19 mouse cellular contexts compared by ENCODE assay signal in the genomic region with DNA sequence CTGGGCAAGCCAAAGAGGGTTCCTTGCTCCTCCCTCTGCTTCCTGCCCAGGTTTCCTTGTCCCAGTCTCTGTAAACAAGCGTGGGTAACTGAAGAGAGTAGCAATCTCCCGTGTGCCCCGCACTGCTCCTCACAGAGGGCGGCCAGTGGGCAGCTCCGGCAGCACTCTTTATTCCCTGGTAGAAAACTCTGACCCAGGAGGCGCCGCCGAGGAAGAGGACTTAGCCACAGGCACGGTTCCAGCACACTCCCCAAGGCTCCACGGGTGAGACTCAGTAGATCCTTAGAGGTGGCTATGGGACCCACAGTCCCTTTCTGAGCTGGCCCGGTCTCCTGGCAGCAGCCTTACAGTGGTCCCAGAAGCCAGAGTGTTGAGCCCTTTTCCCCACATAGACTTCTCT. TPM values are rescaled to one million over a fixed set of nuclear protein-coding genes. Genes with fewer than 3 reads are reported as not detected.
"Had no signal": no experiment of that assay in that cellular context is flagged by ENCODE, and none has a peak within 500 bp of the region (broad histone marks: within the 10 kb centered on the region; RNA-seq: fewer than 3 reads in every experiment).

No protein-coding gene starts in this region.

- DNase-seq: lung, adult 2 months; lung, postnatal 14 days; lung, postnatal 36 days; right cerebral cortex, postnatal 14 days; thymus, adult 18-20 months; thymus, postnatal 14 days; thymus, postnatal 36 days had no signal

- H3K4me1 ChIP-seq: lung, embryonic 15.5 days; megakaryocyte, embryonic 14.5 days; neural tube, embryonic 12.5 days; stomach, embryonic 15.5 days had no signal

- H3K4me2 ChIP-seq: lung, embryonic 15.5 days; midbrain, embryonic 11.5 days; midbrain, embryonic 13.5 days; midbrain, embryonic 15.5 days; neural tube, embryonic 12.5 days; stomach, embryonic 15.5 days had no signal

- H3K27me3 ChIP-seq: lung, embryonic 15.5 days; neural tube, embryonic 12.5 days; stomach, embryonic 15.5 days had no signal

- H3K4me3 ChIP-seq: lung, embryonic 15.5 days; megakaryocyte, embryonic 14.5 days; midbrain, embryonic 13.5 days; midbrain, embryonic 15.5 days; neural tube, embryonic 12.5 days; stomach, embryonic 15.5 days had no signal

- ATAC-seq: lung, postnatal 0 days; midbrain, embryonic 13.5 days; midbrain, embryonic 15.5 days had no signal

- H3K9me3 ChIP-seq: lung, embryonic 15.5 days; midbrain, embryonic 13.5 days; midbrain, embryonic 15.5 days; neural tube, embryonic 12.5 days; stomach, embryonic 15.5 days had no signal

- H3K27ac ChIP-seq: lung, embryonic 15.5 days; macrophage; midbrain, embryonic 13.5 days; midbrain, embryonic 15.5 days; neural tube, embryonic 12.5 days; stomach, embryonic 15.5 days had no signal

- H3K9ac ChIP-seq: lung, embryonic 15.5 days; midbrain, embryonic 13.5 days; midbrain, embryonic 15.5 days; neural tube, embryonic 12.5 days; stomach, embryonic 15.5 days had no signal

- H3K36me3 ChIP-seq: lung, embryonic 15.5 days; midbrain, embryonic 13.5 days; midbrain, embryonic 15.5 days; neural tube, embryonic 12.5 days; stomach, embryonic 15.5 days had no signal

RNA-seq across cellular contexts. Expression of a gene that starts 50.1 kb away (rescaled TPM):
- total RNA-seq: megakaryocyte progenitor cell, adult 5-6 weeks; monocyte, adult 5-6 weeks had no signal
- polyA plus RNA-seq: lung, adult 2 months; lung, postnatal 0 days; macrophage; midbrain, embryonic 11.5 days; neural tube, embryonic 12.5 days; spleen, adult 2 months had no signal
